Mouse (Mus musculus) left cerebral cortex, adult 18-20 months (tissue): ENCODE results near the gene Rbfox3. TPM values are rescaled to one million over a fixed set of nuclear protein-coding genes. Genes with fewer than 3 reads are reported as not detected.
A peak's percentile ranks its signal among the peaks of the same experiment; 100 is the strongest.

Experiments used
- DNase-seq, 2 experiments: peaks; one replicate each; pipeline ENCODE4 v3.0.0; 2021 to 2022; ENCODE audit warnings: low spot score in 2 of 2, mixed read lengths in 1 of 2
- total RNA-seq, 2 experiments: library from RNA; stranded (reverse); gene quantifications; 2 replicates each; pipeline ENCODE4 v1.2.3; 2021

The Rbfox3 gene
- total RNA-seq, 2 experiments from 2014 or later = 301 to 331 TPM

DNA sequence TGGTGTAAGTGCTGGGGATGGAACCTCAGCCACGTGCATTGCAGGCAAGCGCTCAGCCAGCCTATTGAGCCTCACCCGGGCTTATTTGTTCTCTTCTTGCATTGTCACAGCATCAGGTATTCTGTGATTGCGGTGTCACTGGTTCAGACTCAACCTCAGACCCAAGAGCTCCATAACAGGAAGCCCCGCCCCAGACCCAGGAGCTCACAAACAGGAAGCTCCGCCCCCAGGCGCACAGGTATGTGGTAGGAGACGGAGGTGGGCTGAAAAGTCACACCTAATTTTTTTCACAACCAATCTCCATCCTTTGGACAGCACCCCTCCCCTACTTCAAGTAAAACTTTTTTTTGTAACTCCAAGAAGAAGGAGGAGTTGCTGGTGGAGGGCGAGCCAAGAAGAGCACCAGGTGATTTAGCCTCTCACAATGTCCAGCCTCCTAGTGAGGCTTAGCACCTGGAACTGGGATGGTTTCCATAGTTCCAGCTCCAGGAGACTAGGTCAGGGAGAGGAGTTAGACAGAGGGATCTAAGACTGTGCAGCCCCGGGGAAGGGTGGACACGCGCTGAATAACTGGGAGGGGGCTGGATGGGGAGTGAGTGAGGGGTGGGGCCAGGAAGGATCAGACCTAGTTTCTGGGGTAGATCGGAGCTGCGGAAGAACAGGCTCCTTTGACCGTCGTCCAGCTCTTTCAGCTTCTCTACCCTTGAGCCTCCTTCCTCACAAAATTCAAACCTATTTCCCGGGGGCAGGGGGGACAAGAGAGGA is 302.0 kb downstream of the Rbfox3 start:
- no peak for DNase-seq

GRCm38 (mm10) chr11:118607927-118608326 is 303.5 kb downstream of the Rbfox3 start:
- no peak for DNase-seq

GRCm38 (mm10) chr11:118605570-118605969 is 305.8 kb downstream of the Rbfox3 start:
- DNase-seq = no peak

GRCm38 (mm10) chr11:118604206-118604605 is 307.2 kb downstream of the Rbfox3 start:
- no peak for DNase-seq

DNA sequence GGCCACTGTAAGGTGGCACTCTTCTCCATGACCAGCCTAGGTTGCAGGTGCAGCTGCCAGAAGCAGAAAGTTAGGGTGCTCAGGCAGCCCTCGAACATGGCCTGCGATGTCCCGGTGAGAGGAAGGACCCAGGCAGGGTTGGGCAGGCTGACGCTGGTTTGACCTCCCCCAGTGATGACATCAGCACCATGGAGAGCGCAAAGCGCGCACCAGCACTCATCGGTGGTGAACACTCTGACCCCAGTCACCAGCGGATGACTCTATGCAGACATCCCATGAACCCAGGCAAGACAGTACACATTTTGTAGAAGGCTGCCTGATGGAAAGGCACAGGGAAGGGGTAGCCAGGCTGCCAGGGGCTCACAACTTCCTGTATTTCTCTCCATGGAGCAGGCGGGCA is 308.3 kb downstream of the Rbfox3 start:
- DNase-seq = no peak

GRCm38 (mm10) chr11:118601484-118601883 is 309.9 kb downstream of the Rbfox3 start:
- no peak for DNase-seq

- DNase-seq = no peak
Measured at GRCm38 (mm10) chr11:118600168-118600567, 311.2 kb downstream of the Rbfox3 start.

DNA sequence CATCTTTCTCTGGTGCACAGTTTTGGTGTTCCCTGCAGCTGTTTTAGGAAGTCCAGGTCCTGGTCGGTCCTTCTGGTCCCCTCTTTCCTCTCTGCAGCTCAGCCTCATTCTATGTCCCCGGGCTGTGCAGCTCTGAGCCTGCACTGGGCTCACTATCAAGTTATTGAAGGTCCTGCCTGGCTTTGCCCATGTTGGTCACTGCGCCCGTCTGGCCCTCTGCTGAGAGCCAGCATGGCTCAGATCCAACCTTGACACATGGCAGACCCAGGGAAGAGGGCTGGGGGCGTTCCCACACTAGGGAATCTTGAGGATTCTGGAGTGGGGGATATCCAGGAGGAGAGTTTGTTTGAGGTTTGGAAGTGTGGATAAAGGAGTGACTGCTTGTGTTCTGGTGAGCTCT is 312.7 kb downstream of the Rbfox3 start:
- DNase-seq = no peak

GRCm38 (mm10) chr11:118584826-118585225 is 326.6 kb downstream of the Rbfox3 start:
- DNase-seq = no peak

DNA sequence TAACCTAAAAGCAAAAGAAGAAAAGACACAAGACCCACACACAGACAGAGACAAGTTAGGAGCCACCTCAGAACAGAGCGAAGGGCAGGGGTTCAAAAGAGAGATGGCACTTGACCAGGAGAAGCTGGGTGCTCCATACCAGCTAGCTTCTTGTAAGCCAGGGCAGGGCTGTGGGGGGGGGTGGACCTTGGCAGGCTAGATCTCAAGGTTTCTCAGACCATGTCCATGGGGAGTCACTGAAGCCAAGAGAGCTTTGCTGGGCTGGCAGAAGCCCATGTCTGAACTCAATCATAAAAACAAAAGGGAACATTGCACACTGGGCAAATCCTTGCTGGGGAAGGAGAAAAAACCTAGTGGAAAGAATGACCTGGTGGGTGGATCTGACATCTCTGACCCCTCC is 327.4 kb downstream of the Rbfox3 start:
- DNase-seq = no peak

DNA sequence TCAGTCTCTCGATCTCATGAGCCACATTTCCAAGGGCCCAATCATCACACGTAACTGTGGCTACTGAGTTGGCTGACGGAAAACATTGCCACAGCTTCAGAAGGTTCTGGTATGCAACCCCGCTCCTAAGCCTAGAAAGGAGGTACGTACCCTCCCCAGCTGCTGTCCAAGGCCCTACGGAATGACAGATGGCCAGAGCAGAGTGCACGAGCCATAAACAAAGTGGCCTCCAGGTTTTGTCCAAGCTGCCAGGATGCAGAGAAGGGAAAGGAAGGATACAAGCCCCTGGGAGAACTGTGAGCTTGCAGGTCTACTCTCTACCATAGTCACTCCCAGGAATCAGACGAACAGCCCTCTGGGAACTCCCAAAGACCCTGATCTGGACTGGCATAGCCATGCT is 327.8 kb downstream of the Rbfox3 start:
- DNase-seq = no peak

GRCm38 (mm10) chr11:118581019-118581418 is 330.4 kb downstream of the Rbfox3 start:
- DNase-seq = no peak

DNA sequence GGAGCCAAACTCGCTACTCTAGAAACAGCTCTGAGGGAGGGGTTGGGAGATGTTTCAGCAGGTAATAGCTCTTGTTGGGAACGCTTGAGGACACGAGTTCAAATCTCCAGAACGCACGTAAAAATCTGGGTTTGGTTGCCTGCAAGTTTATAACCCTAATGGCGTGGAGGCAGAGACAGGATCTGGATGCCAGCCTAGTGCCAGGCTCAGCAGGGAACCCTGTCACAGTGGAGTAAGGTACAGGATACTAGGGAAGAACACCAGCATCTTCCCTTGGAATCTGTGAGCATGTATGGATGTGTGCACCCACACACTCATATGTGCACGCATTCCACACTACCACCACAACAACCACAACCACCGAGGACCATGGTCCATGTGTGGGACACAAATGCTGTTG is 331.8 kb downstream of the Rbfox3 start:
- no peak for DNase-seq

- DNase-seq = no peak
Measured at GRCm38 (mm10) chr11:118577271-118577670, 334.1 kb downstream of the Rbfox3 start.

GRCm38 (mm10) chr11:118576611-118577010 is 334.8 kb downstream of the Rbfox3 start:
- no peak for DNase-seq

GRCm38 (mm10) chr11:118574418-118574817 is 337.0 kb downstream of the Rbfox3 start:
- no peak for DNase-seq

DNA sequence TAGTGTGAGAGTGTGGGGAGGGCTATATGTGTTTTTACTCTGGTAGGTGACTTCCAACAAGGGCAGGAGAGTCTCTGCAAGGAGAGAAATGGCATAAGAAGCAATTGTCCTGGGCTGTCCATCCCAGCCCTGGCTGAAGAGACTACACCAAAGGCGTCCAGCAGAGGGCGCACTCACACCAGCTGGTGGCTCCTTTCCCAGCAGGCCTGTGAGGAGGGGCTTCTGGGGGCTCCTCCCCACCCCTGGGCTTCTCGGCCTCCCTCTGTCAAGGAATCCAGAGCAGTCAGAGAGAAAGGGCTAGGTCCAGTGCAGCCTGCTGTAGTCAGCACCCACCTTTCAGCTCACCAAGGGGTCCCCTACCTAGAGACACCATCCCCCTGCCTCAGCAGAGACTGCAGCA is 337.8 kb downstream of the Rbfox3 start:
- peak; percentile 60 to 71 for DNase-seq

DNA sequence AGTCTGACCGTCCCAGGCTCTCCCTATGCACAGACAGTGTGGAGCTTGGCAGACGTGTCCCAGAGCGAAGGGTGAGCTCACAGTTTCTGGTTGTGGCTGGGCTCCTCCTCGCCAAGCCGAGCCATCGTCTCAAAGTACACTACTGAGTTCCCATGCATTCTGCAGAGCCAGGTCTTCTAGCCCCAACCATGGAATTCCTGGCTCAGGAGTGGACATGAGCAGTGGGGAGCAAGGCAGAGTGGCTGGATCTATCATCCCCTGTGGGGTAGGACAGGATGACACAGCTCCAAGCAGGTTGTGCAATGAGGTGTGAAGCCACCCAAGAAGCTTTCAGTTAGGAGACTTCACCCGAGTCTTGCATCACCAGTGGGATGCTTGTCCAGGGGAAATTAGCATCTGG is 338.4 kb downstream of the Rbfox3 start:
- DNase-seq = no peak

- peak; percentile 29 to 39 for DNase-seq
Measured at GRCm38 (mm10) chr11:118570164-118570563, 341.2 kb downstream of the Rbfox3 start.

DNA sequence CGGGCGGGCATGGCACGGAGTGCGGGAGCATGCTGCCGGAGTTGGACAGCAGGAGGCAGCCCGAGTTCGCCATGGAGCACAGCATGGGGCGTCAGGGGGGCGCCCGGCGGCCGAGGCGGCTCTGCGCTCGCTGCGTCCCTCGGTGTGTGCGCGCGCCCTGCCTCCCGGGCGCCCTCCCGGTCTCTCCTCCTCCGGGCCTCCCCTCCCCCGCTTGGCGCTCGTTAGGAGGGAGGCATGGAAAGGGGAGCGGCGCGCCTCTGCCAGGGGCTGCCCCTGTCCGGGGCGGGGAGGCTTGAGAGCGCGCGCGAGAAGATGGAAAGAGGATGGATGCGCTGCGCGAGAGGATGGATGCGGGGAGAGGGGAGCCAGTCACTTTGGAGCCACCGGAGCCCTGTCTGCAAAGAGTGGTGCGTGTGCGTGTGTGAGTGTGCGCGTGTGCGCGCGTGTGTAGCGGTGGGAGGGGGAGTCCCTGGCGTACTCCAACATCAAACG is 341.8 kb downstream of the Rbfox3 start:
- DNase-seq = peak; percentile 32 to 46

DNA sequence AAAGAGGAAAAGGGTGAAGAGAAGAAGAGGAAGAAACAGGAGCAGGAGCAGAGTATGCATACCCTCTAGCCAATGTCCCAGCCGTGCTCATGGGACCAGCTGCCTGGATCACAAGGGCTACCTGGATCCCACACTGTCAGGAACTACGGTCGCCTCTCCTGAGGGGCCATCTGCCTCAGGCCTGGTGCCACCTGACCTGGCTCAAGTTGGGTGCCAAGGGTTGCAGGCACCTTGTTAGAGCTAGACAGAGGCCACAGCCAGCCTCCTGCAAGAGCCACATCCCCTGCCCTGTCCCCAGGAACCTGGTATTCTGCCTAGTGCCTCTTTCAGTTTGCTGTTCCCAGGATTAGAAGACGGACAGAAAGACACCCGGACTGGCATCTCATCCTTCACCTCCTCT is 347.5 kb downstream of the Rbfox3 start:
- no peak for DNase-seq

- no peak for DNase-seq
Measured at GRCm38 (mm10) chr11:118562847-118563246, 348.6 kb downstream of the Rbfox3 start.

- DNase-seq = peak; percentile 32 to 45
Measured at GRCm38 (mm10) chr11:118558193-118558592, 353.2 kb downstream of the Rbfox3 start.
